Comparison of ENCODE assay signal across 7 mouse cellular contexts in the genomic region with DNA sequence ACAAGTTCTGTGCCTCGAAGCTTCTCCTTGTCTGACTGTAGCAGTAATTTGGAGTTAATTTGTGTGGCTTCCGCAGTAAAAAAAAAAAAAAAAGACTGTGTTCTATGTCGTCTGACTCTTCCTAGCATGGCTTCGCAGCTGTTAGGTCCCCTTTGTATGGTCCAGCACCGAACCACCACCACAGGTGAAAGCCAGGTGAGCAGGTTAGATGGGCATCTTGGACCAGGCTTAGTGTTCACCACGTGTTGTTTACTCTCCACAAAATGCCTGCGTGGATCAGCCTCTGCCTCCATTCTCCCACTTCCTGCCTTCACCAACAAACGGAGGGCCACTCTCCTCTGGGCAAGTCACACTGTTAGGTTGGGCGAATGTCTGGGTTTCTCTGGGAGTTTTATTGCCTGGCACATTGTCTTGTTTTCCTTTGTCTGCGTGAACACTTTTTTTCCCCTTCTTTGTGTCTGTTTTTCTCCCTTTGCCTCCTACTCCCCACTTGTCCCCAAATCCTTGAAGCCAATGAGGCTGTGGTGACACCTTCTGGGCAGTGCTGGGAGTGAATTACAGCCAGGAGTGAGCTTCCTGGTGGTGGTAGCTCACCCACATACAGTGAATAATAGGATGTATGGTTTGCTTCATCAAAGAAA.
DNase-seq lines count a peak whose midpoint lies in the region; ATAC-seq and TF ChIP-seq lines count a peak whose summit lies in the region.

No protein-coding gene starts in this region.

- no peaks in the 10 kb centered on the region for H3K27me3 ChIP-seq in embryonic facial prominence, embryonic 12.5 days
- H3K27me3 ChIP-seq in heart, embryonic 10.5 days (ENCODE audit: insufficient read depth, poor library complexity, severe bottlenecking), result no peaks in the 10 kb centered on the region
- H3K27me3 ChIP-seq in kidney, embryonic 14.5 days (ENCODE audit: control insufficient read depth, insufficient read depth, low read length), result no peaks in the 10 kb centered on the region
- H3K27me3 ChIP-seq in limb, embryonic 12.5 days, result no peaks in the 10 kb centered on the region
- H3K27me3 ChIP-seq in midbrain, postnatal 0 days (ENCODE audit: insufficient read depth, low read length), result no peaks in the 10 kb centered on the region

- DNase-seq in adrenal gland, adult 8-10 months, result peak; percentile 47
- DNase-seq in heart, embryonic 10.5 days (ENCODE audit: low spot score), result peak; percentile 81
- peak; percentile 78 for DNase-seq in midbrain, postnatal 0 days (ENCODE audit: low spot score)
- peak; percentile 18 for DNase-seq in thymus, postnatal 0 days (ENCODE audit: low spot score)

- no peak overlapping the region for H3K9ac ChIP-seq in embryonic facial prominence, embryonic 12.5 days
- H3K9ac ChIP-seq in kidney, embryonic 14.5 days (ENCODE audit: low read depth, low read length), result peak overlapping the region; percentile 51; the same call in 1 of the 2 replicates
- H3K9ac ChIP-seq in limb, embryonic 12.5 days (replicated peaks), result peak overlapping the region; percentile 50; the same call in 1 of the 2 replicates
- no peak overlapping the region for H3K9ac ChIP-seq in midbrain, postnatal 0 days (replicated peaks; ENCODE audit: low read length, poor library complexity, severe bottlenecking)

- no peaks in the 10 kb centered on the region for H3K36me3 ChIP-seq in embryonic facial prominence, embryonic 12.5 days
- no peaks in the 10 kb centered on the region for H3K36me3 ChIP-seq in heart, embryonic 10.5 days
- no peaks in the 10 kb centered on the region for H3K36me3 ChIP-seq in kidney, embryonic 14.5 days (ENCODE audit: control insufficient read depth, insufficient read depth, low read length)
- H3K36me3 ChIP-seq in limb, embryonic 12.5 days, result no peaks in the 10 kb centered on the region
- H3K36me3 ChIP-seq in midbrain, postnatal 0 days (ENCODE audit: insufficient read depth, low read length), result no peaks in the 10 kb centered on the region

- H3K9me3 ChIP-seq in embryonic facial prominence, embryonic 12.5 days, result no peaks in the 10 kb centered on the region
- no peaks in the 10 kb centered on the region for H3K9me3 ChIP-seq in heart, embryonic 10.5 days
- H3K9me3 ChIP-seq in kidney, embryonic 14.5 days (ENCODE audit: control insufficient read depth, low read length), result no peaks in the 10 kb centered on the region
- no peaks in the 10 kb centered on the region for H3K9me3 ChIP-seq in limb, embryonic 12.5 days
- H3K9me3 ChIP-seq in midbrain, postnatal 0 days (ENCODE audit: low read length), result no peaks in the 10 kb centered on the region

- H3K4me2 ChIP-seq in embryonic facial prominence, embryonic 12.5 days (replicated peaks), result peak overlapping the region; percentile 43
- peak overlapping the region; percentile 45 for H3K4me2 ChIP-seq in kidney, embryonic 14.5 days (replicated peaks; ENCODE audit: low read depth, low read length)
- peak overlapping the region; percentile 52 for H3K4me2 ChIP-seq in limb, embryonic 12.5 days
- peak overlapping the region; percentile 32 for H3K4me2 ChIP-seq in midbrain, postnatal 0 days (ENCODE audit: low read depth, low read length, poor library complexity, severe bottlenecking)

- H3K4me3 ChIP-seq in embryonic facial prominence, embryonic 12.5 days, result no peak overlapping the region
- peak overlapping the region; percentile 39 for H3K4me3 ChIP-seq in heart, embryonic 10.5 days
- H3K4me3 ChIP-seq in kidney, embryonic 14.5 days (ENCODE audit: low read length), result peak overlapping the region; percentile 29; the same call in 1 of the 2 replicates
- H3K4me3 ChIP-seq in limb, embryonic 12.5 days (replicated peaks), result peak overlapping the region; percentile 16
- no peak overlapping the region for H3K4me3 ChIP-seq in midbrain, postnatal 0 days (ENCODE audit: low read depth, low read length)

- H3K4me1 ChIP-seq in embryonic facial prominence, embryonic 12.5 days, result peaks cover 7% of the 10 kb centered on the region; the same call in 1 of the 2 replicates
- peaks cover 4% of the 10 kb centered on the region; the same call in 1 of the 2 replicates for H3K4me1 ChIP-seq in heart, embryonic 10.5 days
- peaks cover 5% of the 10 kb centered on the region; the same call in 1 of the 2 replicates for H3K4me1 ChIP-seq in kidney, embryonic 14.5 days (ENCODE audit: control insufficient read depth, insufficient read depth, low read length)
- peaks cover 19% of the 10 kb centered on the region for H3K4me1 ChIP-seq in limb, embryonic 12.5 days (replicated peaks)
- peaks cover 4% of the 10 kb centered on the region; the same call in 1 of the 2 replicates for H3K4me1 ChIP-seq in midbrain, postnatal 0 days (ENCODE audit: insufficient read depth, low read length)

- 0 out of 2 replicates have a peak, but pooled peaks have one; percentile 79 for ATAC-seq in embryonic facial prominence, embryonic 12.5 days (ENCODE audit: insufficient number of reproducible peaks, insufficient read depth, low FRiP score, low TSS enrichment)
- ATAC-seq in kidney, embryonic 14.5 days (ENCODE audit: low FRiP score, low TSS enrichment), result peak; percentile 83; the same call in 1 of the 2 replicates
- ATAC-seq in limb, embryonic 12.5 days (ENCODE audit: insufficient number of reproducible peaks, insufficient read depth, low FRiP score, low TSS enrichment, low read depth), result no peak; the same call in 1 of the 2 replicates
- no peak; the same call in 1 of the 2 replicates for ATAC-seq in midbrain, postnatal 0 days (ENCODE audit: low FRiP score)

- WGBS in embryonic facial prominence, embryonic 12.5 days, result 27% methylated on average over 10 of the region's 10 CpGs
- WGBS in heart, embryonic 10.5 days, result 43% methylated on average over 10 of the region's 10 CpGs
- 19% methylated on average over 10 of the region's 10 CpGs for WGBS in kidney, embryonic 14.5 days
- WGBS in limb, embryonic 12.5 days, result 24% methylated on average over 10 of the region's 10 CpGs
- 23% methylated on average over 10 of the region's 10 CpGs for WGBS in midbrain, postnatal 0 days

- H3K27ac ChIP-seq in embryonic facial prominence, embryonic 12.5 days, result 0 out of 2 replicates have a peak overlapping the region, but pooled peaks have one; percentile 48
- peak overlapping the region; percentile 83 for H3K27ac ChIP-seq in heart, embryonic 10.5 days
- H3K27ac ChIP-seq in kidney, embryonic 14.5 days (ENCODE audit: low read depth, low read length), result no peak overlapping the region
- H3K27ac ChIP-seq in limb, embryonic 12.5 days, result peak overlapping the region; percentile 53; the same call in 1 of the 2 replicates
- H3K27ac ChIP-seq in midbrain, postnatal 0 days (ENCODE audit: low read depth, low read length), result peak overlapping the region; percentile 8

- TF ChIP-seq CTCF in midbrain, postnatal 0 days (IDR thresholded peaks at IDR 0.05), result peak; percentile 97

Comparison
In these comparisons a context has a peak if more than half of its experiments do, and no peak if none do; other contexts are left out.
1. DNase-seq: peak in every context shown above with its lines; median percentile 81 in heart, embryonic 10.5 days; 78 in midbrain, postnatal 0 days; 47 in adrenal gland, adult 8-10 months; 18 in thymus, postnatal 0 days.
2. ATAC-seq: peak in embryonic facial prominence, embryonic 12.5 days (single experiment) and kidney, embryonic 14.5 days (single experiment); none in limb, embryonic 12.5 days (single experiment) and midbrain, postnatal 0 days (single experiment).
3. H3K4me3 ChIP-seq: peak in heart, embryonic 10.5 days (single experiment), kidney, embryonic 14.5 days (single experiment) and limb, embryonic 12.5 days (single experiment); none in embryonic facial prominence, embryonic 12.5 days (single experiment) and midbrain, postnatal 0 days (single experiment).
4. H3K9ac ChIP-seq: peak in kidney, embryonic 14.5 days (single experiment) and limb, embryonic 12.5 days (single experiment); none in embryonic facial prominence, embryonic 12.5 days (single experiment) and midbrain, postnatal 0 days (single experiment).
5. Peak in every context shown above with its lines, with median percentiles within 50 percentile points of each other: H3K4me2 ChIP-seq.